Mouse (Mus musculus): ENCODE data around the gene Sh3bgrl3.

Sh3bgrl3 gene

DNA sequence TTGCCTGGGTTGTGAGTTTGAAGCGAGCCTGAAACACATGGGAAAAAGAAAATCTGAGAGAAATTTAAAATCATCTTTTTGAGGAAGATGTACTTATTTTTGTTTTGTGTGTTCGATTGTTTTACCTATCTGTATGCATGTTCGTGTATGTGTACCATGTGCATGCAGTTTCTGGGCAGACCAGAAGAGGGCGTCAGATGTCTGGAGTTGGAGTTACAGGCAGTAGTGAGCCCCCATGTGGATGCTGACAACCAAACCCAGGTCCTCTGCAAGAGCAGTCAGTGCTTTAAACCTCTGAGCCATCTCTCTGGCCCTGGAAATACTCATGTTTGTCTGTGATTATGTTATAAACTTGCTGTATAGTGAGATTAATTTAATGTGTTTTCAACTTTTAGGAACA, 43.6 kb downstream of the Sh3bgrl3 start:
- in situ Hi-C loops (cut with MboI, MseI): no loop called here

- in situ Hi-C loops (cut with MboI, MseI): no loop called here
Measured at GRCm38 (mm10) chr4:134082460-134082859, 46.1 kb downstream of the Sh3bgrl3 start.

DNA sequence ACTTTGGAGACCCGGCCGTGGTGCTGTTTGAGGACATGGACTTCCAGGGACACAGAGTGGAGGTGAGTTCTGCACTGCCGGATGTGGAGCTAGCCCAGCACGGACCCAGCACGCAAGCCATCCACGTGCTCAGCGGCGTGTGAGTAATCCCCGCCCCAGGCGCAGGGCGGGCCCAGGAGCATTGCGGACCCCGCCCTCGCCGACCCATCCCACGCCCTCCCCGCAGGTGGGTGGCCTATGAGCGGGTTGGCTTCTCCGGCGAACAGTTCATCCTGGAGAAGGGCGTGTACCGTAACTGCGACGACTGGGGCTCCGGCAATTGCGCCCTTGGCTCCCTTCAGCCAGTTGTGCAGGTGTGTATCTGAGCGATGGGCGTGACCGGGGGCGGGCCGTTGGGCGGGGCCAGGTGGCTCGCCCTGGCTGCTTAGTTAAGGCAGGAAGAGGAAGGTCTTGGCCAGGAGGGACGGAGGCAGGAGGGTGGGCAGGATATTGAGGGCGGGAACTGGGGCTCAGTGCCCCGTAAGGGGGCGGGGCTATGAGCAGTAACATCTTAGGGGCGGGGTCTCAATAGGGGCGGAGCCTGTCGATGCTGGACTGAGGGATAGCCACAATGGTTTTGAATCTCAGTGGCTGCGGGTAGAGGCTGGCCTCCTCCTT, 46.7 kb downstream of the Sh3bgrl3 start:
- in situ Hi-C loops (cut with MboI, MseI): no loop called here

- in situ Hi-C loops (cut with MboI, MseI): no loop called here
Measured at GRCm38 (mm10) chr4:134080674-134081073, 47.9 kb downstream of the Sh3bgrl3 start.

DNA sequence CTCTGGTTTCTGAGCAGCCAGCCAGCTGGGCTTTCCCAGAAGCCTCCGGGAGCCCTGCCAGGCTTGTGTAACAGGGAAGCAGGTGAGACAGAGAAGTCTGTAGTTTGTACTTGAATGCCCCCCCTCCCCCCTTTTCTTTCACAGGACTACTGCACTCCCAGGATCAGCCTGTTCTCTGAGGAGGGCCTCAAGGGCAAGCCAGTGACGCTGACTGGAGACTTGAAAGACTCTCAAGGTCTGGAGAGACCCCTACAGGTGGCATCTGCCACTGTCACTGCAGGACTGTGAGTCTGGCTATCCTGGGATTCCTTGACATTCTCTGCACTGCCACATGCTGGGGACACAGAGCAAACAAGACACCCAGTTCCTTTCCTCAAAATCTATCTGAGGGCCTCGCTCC, 49.9 kb downstream of the Sh3bgrl3 start:
- in situ Hi-C loops (cut with MboI, MseI): loop anchor here (5.0 kb wide), 1 partner anchor 41 kb away; no protein-coding TSS in a partner anchor

Measured in regulatory T cell (primary cell).